Mouse (Mus musculus) MEL (cell line): ENCODE measurements around the gene Ascl4. TPM values are rescaled to one million over a fixed set of nuclear protein-coding genes. Genes with fewer than 3 reads are reported as not detected.

Experiments
- DNase-seq: peaks from one replicate; pipeline ENCODE4 v3.0.0; 2011; ENCODE audit warnings: low read depth, low spot score
- H3K27ac ChIP-seq: 2 replicates; pipeline ENCODE4 v1.5.1; 2012; ENCODE audit warnings: low read depth, mild to moderate bottlenecking, control low read depth, low read length, moderate library complexity; ENCODE audit not compliant: control insufficient read depth
- H3K27me3 ChIP-seq, 2 experiments: fragments of 150-350 bp in 1 of 2; sonication (generic) in 1 of 2; 2 replicates each; pipeline ENCODE4 v1.6.1; 2012; ENCODE audit warnings: low read length in 2 of 2, mild to moderate bottlenecking in 2 of 2, improper control_type of control experiment in 1 of 2, moderate library complexity in 1 of 2; ENCODE audit not compliant: insufficient read depth in 2 of 2, control insufficient read depth in 1 of 2
- H3K36me3 ChIP-seq, 2 experiments: 2 replicates each; pipeline ENCODE4 v1.6.1; 2012 to 2014; ENCODE audit warnings: low read length in 2 of 2, improper control_type of control experiment in 1 of 2, inconsistent platforms in 1 of 2, mild to moderate bottlenecking in 1 of 2; ENCODE audit not compliant: insufficient read depth in 2 of 2, control insufficient read depth in 1 of 2
- H3K4me1 ChIP-seq, 2 experiments: fragments of 150-350 bp in 1 of 2; sonication (generic) in 1 of 2; 2 replicates each; pipeline ENCODE4 v1.6.1; 2012; ENCODE audit warnings: low read length in 2 of 2, improper control_type of control experiment in 1 of 2, mild to moderate bottlenecking in 1 of 2; ENCODE audit not compliant: insufficient read depth in 2 of 2, control insufficient read depth in 1 of 2
- H3K4me3 ChIP-seq, 2 experiments: fragments of 150-350 bp in 1 of 2; sonication (generic) in 1 of 2; 2 replicates each; pipeline ENCODE4 v1.5.1; 2012; ENCODE audit warnings: low read depth in 2 of 2, low read length in 2 of 2, mild to moderate bottlenecking in 2 of 2, moderate library complexity in 2 of 2, control low read depth in 1 of 2, improper control_type of control experiment in 1 of 2; ENCODE audit not compliant: control insufficient read depth in 1 of 2, insufficient read depth in 1 of 2
- H3K79me2 ChIP-seq: 2 replicates; pipeline ENCODE4 v1.6.1; 2012; ENCODE audit warnings: mild to moderate bottlenecking, low read length, moderate library complexity; ENCODE audit not compliant: control insufficient read depth, poor library complexity, insufficient read depth
- H3K9ac ChIP-seq: 2 replicates; pipeline ENCODE4 v1.6.1; 2012; ENCODE audit warnings: low read depth, mild to moderate bottlenecking, control low read depth, low read length, moderate library complexity; ENCODE audit not compliant: control insufficient read depth, poor library complexity, severe bottlenecking
- H3K9me3 ChIP-seq: fragments of 150-350 bp; sonication (generic); replicated peaks from 2 replicates; pipeline ENCODE4 v1.6.1; 2012; ENCODE audit warnings: mild to moderate bottlenecking, low read length, improper control_type of control experiment, moderate library complexity; ENCODE audit not compliant: insufficient read depth
- CHD1 ChIP-seq: IDR thresholded peaks from 2 replicates; pipeline ENCODE4 v1.6.1; 2012; ENCODE audit warnings: low read depth, mild to moderate bottlenecking, inconsistent platforms, low read length, improper control_type of control experiment
- CHD2 ChIP-seq: IDR thresholded peaks from 2 replicates; pipeline ENCODE4 v1.6.1; 2011; ENCODE audit warnings: low read length, improper control_type of control experiment
- CTCF ChIP-seq, 3 experiments: IDR thresholded peaks in 2 of 3; conservative IDR thresholded peaks in 1 of 3; 2 replicates each; pipeline ENCODE4 v1.5.1; 2011 to 2012; ENCODE audit warnings: low read length in 3 of 3, low read depth in 2 of 3, mild to moderate bottlenecking in 2 of 3, improper control_type of control experiment in 1 of 3, inconsistent platforms in 1 of 3, mixed read lengths in 1 of 3, moderate library complexity in 1 of 3; ENCODE audit not compliant: control insufficient read depth in 1 of 3, insufficient read depth in 1 of 3, poor library complexity in 1 of 3, severe bottlenecking in 1 of 3
- EP300 ChIP-seq, 2 experiments: IDR thresholded peaks; 2 replicates each; pipeline ENCODE4 v1.6.1; 2011; ENCODE audit warnings: improper control_type of control experiment in 2 of 2, low read length in 2 of 2, low read depth in 1 of 2, mild to moderate bottlenecking in 1 of 2
- HCFC1 ChIP-seq: IDR thresholded peaks from 2 replicates; pipeline ENCODE4 v1.6.1; 2012; ENCODE audit warnings: low read depth, mild to moderate bottlenecking, inconsistent platforms, low read length, improper control_type of control experiment, moderate library complexity
- KAT2A ChIP-seq: conservative IDR thresholded peaks from 2 replicates; pipeline ENCODE4 v1.6.1; 2012; ENCODE audit warnings: low read depth, low read length, improper control_type of control experiment, inconsistent platforms
- MAFK ChIP-seq: IDR thresholded peaks from 2 replicates; pipeline ENCODE4 v1.6.1; 2011; ENCODE audit warnings: low read depth, mild to moderate bottlenecking, low read length, improper control_type of control experiment, borderline replicate concordance
- MAX ChIP-seq: IDR thresholded peaks from 2 replicates; pipeline ENCODE4 v1.6.1; 2011; ENCODE audit warnings: low read length, improper control_type of control experiment
- MEF2A ChIP-seq: IDR thresholded peaks from 2 replicates; pipeline ENCODE4 v1.6.1; 2014; ENCODE audit warnings: low read depth, mild to moderate bottlenecking, inconsistent platforms, low read length, improper control_type of control experiment; ENCODE audit not compliant: poor library complexity, insufficient replicate concordance, severe bottlenecking; ENCODE audit errors: extremely low read depth
- MXI1 ChIP-seq: IDR thresholded peaks from 2 replicates; pipeline ENCODE4 v1.6.1; 2011; ENCODE audit warnings: mild to moderate bottlenecking, low read depth, low read length, improper control_type of control experiment
- MYB ChIP-seq: IDR thresholded peaks from 2 replicates; pipeline ENCODE4 v1.6.1; 2011; ENCODE audit warnings: mild to moderate bottlenecking, low read depth, low read length, improper control_type of control experiment
- NELFE ChIP-seq: IDR thresholded peaks from 2 replicates; pipeline ENCODE4 v1.6.1; 2011; ENCODE audit warnings: low read depth, low read length, improper control_type of control experiment
- POLR2AphosphoS2 ChIP-seq: IDR thresholded peaks from 2 replicates; pipeline ENCODE4 v1.6.1; 2011; ENCODE audit warnings: low read length, improper control_type of control experiment
- RAD21 ChIP-seq: IDR thresholded peaks from 2 replicates; pipeline ENCODE4 v1.6.1; 2011; ENCODE audit warnings: mild to moderate bottlenecking, low read depth, low read length, improper control_type of control experiment
- RCOR1 ChIP-seq: IDR thresholded peaks from 2 replicates; pipeline ENCODE4 v1.6.1; 2012; ENCODE audit warnings: low read depth, mild to moderate bottlenecking, inconsistent platforms, low read length, improper control_type of control experiment
- SIN3A ChIP-seq: IDR thresholded peaks from 2 replicates; pipeline ENCODE4 v1.6.1; 2012; ENCODE audit warnings: low read length, improper control_type of control experiment, inconsistent platforms
- SMC3 ChIP-seq: IDR thresholded peaks from 2 replicates; pipeline ENCODE4 v1.6.1; 2011; ENCODE audit warnings: low read depth, low read length, improper control_type of control experiment
- TAL1 ChIP-seq: IDR thresholded peaks from 2 replicates; pipeline ENCODE4 v1.6.1; 2012; ENCODE audit warnings: mild to moderate bottlenecking, inconsistent platforms, low read length, moderate library complexity, mixed read lengths
- TBP ChIP-seq: IDR thresholded peaks from 2 replicates; pipeline ENCODE4 v1.8.0; 2011; ENCODE audit warnings: low read depth, low read length, improper control_type of control experiment
- TCF12 ChIP-seq: IDR thresholded peaks from 2 replicates; pipeline ENCODE4 v1.6.1; 2014; ENCODE audit warnings: low read depth, mild to moderate bottlenecking, inconsistent platforms, low read length, improper control_type of control experiment, moderate library complexity
- UBTF ChIP-seq: IDR thresholded peaks from 2 replicates; pipeline ENCODE4 v1.6.1; 2012; ENCODE audit warnings: low read depth, mild to moderate bottlenecking, inconsistent platforms, low read length, improper control_type of control experiment, moderate library complexity, borderline replicate concordance; ENCODE audit not compliant: insufficient read depth
- USF1 ChIP-seq: IDR thresholded peaks from 2 replicates; pipeline ENCODE4 v1.6.1; 2014; ENCODE audit warnings: low read depth, mild to moderate bottlenecking, inconsistent platforms, low read length, improper control_type of control experiment, moderate library complexity
- USF2 ChIP-seq, 2 experiments: IDR thresholded peaks; 2 replicates each; pipeline ENCODE4 v1.6.1; 2011 to 2012; ENCODE audit warnings: improper control_type of control experiment in 2 of 2, low read length in 2 of 2, borderline replicate concordance in 1 of 2, inconsistent platforms in 1 of 2, low read depth in 1 of 2, mild to moderate bottlenecking in 1 of 2; ENCODE audit not compliant: insufficient read depth in 1 of 2
- ZC3H11A ChIP-seq: IDR thresholded peaks from 2 replicates; pipeline ENCODE4 v1.6.1; 2012; ENCODE audit warnings: low read depth, mild to moderate bottlenecking, inconsistent platforms, low read length, improper control_type of control experiment
- ZMIZ1 ChIP-seq: IDR thresholded peaks from 2 replicates; pipeline ENCODE4 v1.6.1; 2012; ENCODE audit warnings: low read depth, mild to moderate bottlenecking, inconsistent platforms, low read length, improper control_type of control experiment, moderate library complexity
- polyA plus RNA-seq, 2 experiments: library from polyadenylated mRNA; stranded (reverse) in 1 of 2; unstranded in 1 of 2; fragments of >175 nt in 1 of 2; fragments of >200 nt in 1 of 2; gene quantifications; 2 replicates each; pipeline versions ENCODE4 v1.2.1 to v1.2.4; 2012; ENCODE audit warnings: low replicate concordance in 2 of 2, low read depth in 1 of 2; ENCODE audit not compliant: insufficient read length in 2 of 2, insufficient read depth in 1 of 2, missing spikeins in 1 of 2
- total RNA-seq: library from RNA; depleted of rRNA; stranded (reverse); fragments of 300-350 nt; gene quantifications from 2 replicates; pipeline ENCODE4 v1.2.3, GENCODE M21; 2012

The Ascl4 gene
- total and polyA plus RNA-seq, 3 experiments, result not detected

- no peaks in the 10 kb centered on the region for H3K9me3 ChIP-seq
- no peaks in the 10 kb centered on the region for H3K4me1 ChIP-seq
- peaks cover 6 to 20% of the 10 kb centered on the region in 2 experiments for H3K36me3 ChIP-seq
- no peaks in the 10 kb centered on the region for H3K27me3 ChIP-seq
- no peak overlapping the region for H3K4me3 ChIP-seq
- H3K27ac ChIP-seq, result no peak overlapping the region
- no peak for DNase-seq
- TF ChIP-seq CHD2, result no peak
- TF ChIP-seq POLR2AphosphoS2, result no peak
- TF ChIP-seq NELFE, result no peak
- TF ChIP-seq MYB, result no peak
- TF ChIP-seq TBP, result no peak
- no peak for TF ChIP-seq MAFK
- no peak for TF ChIP-seq USF1
- no peak for TF ChIP-seq SIN3A
- no peak for TF ChIP-seq CTCF (IDR thresholded peaks at IDR 0.05 in 2 of 3, conservative IDR thresholded peaks at IDR 0.05 in 1 of 3; ENCODE audit: control insufficient read depth in 1 of 3, insufficient read depth in 1 of 3, low read depth in 2 of 3, low read length in 3 of 3, poor library complexity in 1 of 3, severe bottlenecking in 1 of 3)
- no peak for TF ChIP-seq HCFC1
- no peak for TF ChIP-seq RAD21
- no peak for TF ChIP-seq USF2 (IDR thresholded peaks at IDR 0.05; ENCODE audit: borderline replicate concordance in 1 of 2, insufficient read depth in 1 of 2, low read depth in 1 of 2, low read length in 2 of 2)
- no peak for TF ChIP-seq SMC3
- TF ChIP-seq MEF2A, result no peak
- TF ChIP-seq RCOR1, result no peak
- no peak for TF ChIP-seq KAT2A
- no peak for TF ChIP-seq CHD1
- peaks cover 26% of the 10 kb centered on the region for H3K79me2 ChIP-seq
- no peak overlapping the region for H3K9ac ChIP-seq
Observed at GRCm38 (mm10) chr10:85954429-85954828, 26.9 kb downstream of the Ascl4 start.

GRCm38 (mm10) chr10:85956871-85957419 is 29.5 kb downstream of the Ascl4 start:
- peak; percentile 35 for TF ChIP-seq MXI1
- TF ChIP-seq MEF2A, result no peak
- no peak for TF ChIP-seq ZC3H11A
- no peak for TF ChIP-seq ZMIZ1
- TF ChIP-seq MAX, result peak; percentile 69
- TF ChIP-seq EP300 (IDR thresholded peaks at IDR 0.05; ENCODE audit: low read depth in 1 of 2, low read length in 2 of 2), result no peak
- TF ChIP-seq SMC3, result no peak
- TF ChIP-seq SIN3A, result peak; percentile 12; the same call in 1 of the 2 replicates
- no peak for TF ChIP-seq TAL1
- no peak for TF ChIP-seq UBTF
- TF ChIP-seq TCF12, result no peak
- DNase-seq, result peak; percentile 60
- H3K9me3 ChIP-seq, result no peaks in the 10 kb centered on the region

More at GRCm38 (mm10) chr10:85956871-85957419, 29.5 kb downstream of the Ascl4 start:
- Histone ChIP-seq H3K4me1 (no peaks in the 10 kb centered on the region), H3K9ac (peak overlapping the region; percentile 99), H3K27ac (peak overlapping the region; percentile 90), H3K27me3 (0 out of 4 replicates have a peak, but pooled peaks cover 0 to 1% of the 10 kb centered on the region in 2 experiments), H3K36me3 (peaks cover 7 to 9% of the 10 kb centered on the region in 2 experiments), H3K79me2 (peaks cover 26% of the 10 kb centered on the region), H3K4me3 (peak overlapping the region; percentile 67 to 100)
